Mouse (Mus musculus): Measurements from ENCODE around the gene Hsd17b14.
A peak's percentile ranks its signal among the peaks of the same experiment; 100 is the strongest.

Hsd17b14 gene

DNA sequence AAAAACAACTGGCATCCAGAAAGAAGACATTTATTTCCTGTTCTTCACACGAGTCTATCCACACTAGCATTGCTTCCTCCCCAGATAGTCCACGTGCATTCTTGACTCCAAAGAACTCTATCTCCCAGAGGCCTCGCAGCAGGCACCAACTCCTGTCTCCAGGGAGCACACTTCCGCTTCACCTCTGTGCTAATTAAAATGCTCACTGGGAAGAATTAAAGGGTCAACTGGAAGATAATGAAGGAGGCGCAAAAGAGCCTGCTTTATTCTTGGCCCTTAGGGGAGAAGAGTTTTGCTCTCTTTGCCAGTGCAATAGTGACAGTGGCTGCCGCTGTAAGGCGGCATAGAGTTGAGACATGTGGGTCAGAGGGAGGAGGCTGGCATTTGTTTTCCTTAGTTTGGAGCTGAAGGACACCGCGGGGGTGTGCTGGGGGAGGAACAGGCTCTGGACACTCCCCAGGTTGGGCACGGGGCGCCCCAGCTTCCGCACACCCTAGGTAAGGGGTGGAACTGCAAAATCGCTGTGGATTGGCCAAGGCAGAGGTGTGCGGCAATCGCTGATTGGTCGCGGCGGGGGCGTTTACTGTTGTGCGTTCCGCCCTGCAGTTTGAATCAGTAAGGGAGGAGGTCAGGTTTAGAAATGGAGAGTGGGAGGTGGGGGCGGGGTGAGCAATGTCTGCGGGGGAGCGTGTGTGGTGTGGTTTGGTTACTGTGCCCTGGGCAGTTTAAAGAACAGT lies 13.3 kb downstream of the Hsd17b14 start:
- H3K36me3 ChIP-seq (ENCODE audit: control insufficient read depth, insufficient read depth, low read length, poor library complexity, severe bottlenecking), result no peaks in the 10 kb centered on the region
- peak; percentile 91 for DNase-seq (ENCODE audit: low read depth, low spot score)
- H3K27me3 ChIP-seq (ENCODE audit: control insufficient read depth, insufficient read depth, low read length, poor library complexity, severe bottlenecking), result no peaks in the 10 kb centered on the region

- H3K27me3 ChIP-seq (ENCODE audit: control insufficient read depth, insufficient read depth, low read length, poor library complexity, severe bottlenecking), result no peaks in the 10 kb centered on the region
- no peaks in the 10 kb centered on the region for H3K36me3 ChIP-seq (ENCODE audit: control insufficient read depth, insufficient read depth, low read length, poor library complexity, severe bottlenecking)
- DNase-seq (ENCODE audit: low read depth, low spot score), result no peak
These were observed 14.1 kb downstream of the Hsd17b14 start for GRCm38 (mm10) chr7:45568601-45569473.

DNA sequence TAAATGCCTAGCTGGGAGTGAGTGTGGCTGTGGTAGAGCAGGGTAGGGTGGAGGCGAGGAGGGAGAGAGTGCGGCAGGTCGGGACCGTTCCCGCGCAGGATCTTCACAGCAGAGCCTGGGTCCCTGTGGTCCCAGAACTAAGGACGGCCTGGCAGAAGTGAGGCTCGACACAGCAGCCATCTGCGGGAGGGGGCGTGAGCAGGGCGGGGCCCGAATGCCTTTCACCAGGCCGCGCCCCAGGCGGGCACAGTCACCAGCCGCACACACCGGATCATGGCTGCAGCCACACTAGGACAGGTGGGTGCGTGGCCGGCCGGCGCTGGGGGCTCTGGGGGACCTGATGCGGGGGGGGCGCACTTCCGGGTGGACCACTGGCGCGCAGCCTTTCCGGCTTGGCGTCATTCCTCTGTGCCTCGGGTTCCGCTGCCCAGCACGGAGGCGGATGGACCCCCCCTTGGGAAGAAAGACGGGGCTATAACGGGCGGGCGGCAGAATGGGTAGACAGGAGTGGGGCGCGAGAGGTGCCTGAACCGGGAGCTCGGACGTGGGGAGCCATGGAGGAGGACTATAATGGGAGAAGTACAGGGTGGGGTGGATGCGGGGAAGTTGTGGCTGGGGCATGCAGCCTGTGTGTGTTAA lies 15.5 kb downstream of the Hsd17b14 start, which contains the start of gene Bcat2:
TSS of gene Bcat2 (plus strand) at position 51 of the 639 bp plus-strand sequence.
- Histone ChIP-seq H3K36me3 (ENCODE audit: control insufficient read depth, insufficient read depth, low read length, poor library complexity, severe bottlenecking) (no peaks in the 10 kb centered on the region), H3K27me3 (ENCODE audit: control insufficient read depth, insufficient read depth, low read length, poor library complexity, severe bottlenecking) (no peaks in the 10 kb centered on the region)
- DNase-seq (ENCODE audit: low read depth, low spot score), result peak; percentile 82

GRCm38 (mm10) chr7:45571966-45572365 lies 17.3 kb downstream of the Hsd17b14 start:
- Histone ChIP-seq H3K27me3 (ENCODE audit: control insufficient read depth, insufficient read depth, low read length, poor library complexity, severe bottlenecking) (no peaks in the 10 kb centered on the region), H3K36me3 (ENCODE audit: control insufficient read depth, insufficient read depth, low read length, poor library complexity, severe bottlenecking) (peaks cover 3% of the 10 kb centered on the region; the same call in 1 of the 2 replicates)
- DNase-seq (ENCODE audit: low read depth, low spot score), result no peak

- DNase-seq (ENCODE audit: low read depth, low spot score), result no peak
- H3K36me3 ChIP-seq (ENCODE audit: control insufficient read depth, insufficient read depth, low read length, poor library complexity, severe bottlenecking), result peaks cover 3% of the 10 kb centered on the region; the same call in 1 of the 2 replicates
- no peaks in the 10 kb centered on the region for H3K27me3 ChIP-seq (ENCODE audit: control insufficient read depth, insufficient read depth, low read length, poor library complexity, severe bottlenecking)
These were observed 19.3 kb downstream of the Hsd17b14 start for GRCm38 (mm10) chr7:45573954-45574353.

DNA sequence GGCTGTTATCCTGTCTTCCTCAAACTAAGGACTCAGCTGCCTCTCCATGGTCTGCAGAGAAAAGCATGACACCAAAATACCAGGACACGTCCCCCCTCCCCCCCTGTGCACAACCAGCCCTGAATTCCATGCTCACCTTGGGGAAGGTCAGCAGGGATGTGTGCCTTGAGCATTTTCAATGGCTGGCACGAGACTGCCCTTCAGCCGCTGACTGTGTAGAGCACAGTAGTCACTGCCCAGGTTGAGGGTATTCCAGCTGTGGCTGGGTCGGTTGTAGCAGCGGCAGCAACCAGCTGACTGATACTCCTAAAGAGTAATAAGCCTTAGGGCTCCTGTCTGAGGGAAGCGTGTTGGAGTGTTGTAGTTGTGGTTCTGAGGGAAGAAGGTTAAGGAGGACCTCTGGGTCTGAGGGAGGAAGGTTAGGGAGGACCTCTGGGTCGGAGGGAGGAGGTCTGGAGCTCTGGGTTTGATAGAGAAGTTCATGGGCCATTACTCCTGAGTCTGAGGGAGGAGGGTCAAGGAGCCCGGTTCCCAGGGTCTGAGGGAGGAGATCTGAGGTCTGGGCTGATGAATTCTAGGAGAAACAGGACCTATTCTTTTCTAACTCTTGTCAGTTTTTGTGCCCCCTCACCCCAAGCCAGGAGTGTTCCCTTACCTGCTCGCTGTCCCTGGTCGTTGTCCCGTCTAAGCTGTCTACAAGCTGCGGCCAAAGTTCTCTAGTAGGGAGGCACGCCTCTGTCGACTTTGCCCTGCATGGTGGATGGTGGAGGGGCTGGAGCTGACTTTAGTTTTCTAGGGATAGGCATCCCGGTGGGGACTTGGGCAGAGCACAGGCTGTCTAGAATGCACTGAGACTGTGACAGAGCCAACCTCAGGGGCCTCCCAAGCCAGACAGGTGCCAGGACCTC lies 20.0 kb downstream of the Hsd17b14 start:
- no peak for DNase-seq (ENCODE audit: low read depth, low spot score)
- Histone ChIP-seq H3K36me3 (ENCODE audit: control insufficient read depth, insufficient read depth, low read length, poor library complexity, severe bottlenecking) (peaks cover 3% of the 10 kb centered on the region; the same call in 1 of the 2 replicates), H3K27me3 (ENCODE audit: control insufficient read depth, insufficient read depth, low read length, poor library complexity, severe bottlenecking) (no peaks in the 10 kb centered on the region)

- no peak for DNase-seq (ENCODE audit: low read depth, low spot score)
- no peaks in the 10 kb centered on the region for H3K27me3 ChIP-seq (ENCODE audit: control insufficient read depth, insufficient read depth, low read length, poor library complexity, severe bottlenecking)
- H3K36me3 ChIP-seq (ENCODE audit: control insufficient read depth, insufficient read depth, low read length, poor library complexity, severe bottlenecking), result peaks cover 3% of the 10 kb centered on the region; the same call in 1 of the 2 replicates
These were observed 31.2 kb downstream of the Hsd17b14 start for GRCm38 (mm10) chr7:45585923-45586322.

DNA sequence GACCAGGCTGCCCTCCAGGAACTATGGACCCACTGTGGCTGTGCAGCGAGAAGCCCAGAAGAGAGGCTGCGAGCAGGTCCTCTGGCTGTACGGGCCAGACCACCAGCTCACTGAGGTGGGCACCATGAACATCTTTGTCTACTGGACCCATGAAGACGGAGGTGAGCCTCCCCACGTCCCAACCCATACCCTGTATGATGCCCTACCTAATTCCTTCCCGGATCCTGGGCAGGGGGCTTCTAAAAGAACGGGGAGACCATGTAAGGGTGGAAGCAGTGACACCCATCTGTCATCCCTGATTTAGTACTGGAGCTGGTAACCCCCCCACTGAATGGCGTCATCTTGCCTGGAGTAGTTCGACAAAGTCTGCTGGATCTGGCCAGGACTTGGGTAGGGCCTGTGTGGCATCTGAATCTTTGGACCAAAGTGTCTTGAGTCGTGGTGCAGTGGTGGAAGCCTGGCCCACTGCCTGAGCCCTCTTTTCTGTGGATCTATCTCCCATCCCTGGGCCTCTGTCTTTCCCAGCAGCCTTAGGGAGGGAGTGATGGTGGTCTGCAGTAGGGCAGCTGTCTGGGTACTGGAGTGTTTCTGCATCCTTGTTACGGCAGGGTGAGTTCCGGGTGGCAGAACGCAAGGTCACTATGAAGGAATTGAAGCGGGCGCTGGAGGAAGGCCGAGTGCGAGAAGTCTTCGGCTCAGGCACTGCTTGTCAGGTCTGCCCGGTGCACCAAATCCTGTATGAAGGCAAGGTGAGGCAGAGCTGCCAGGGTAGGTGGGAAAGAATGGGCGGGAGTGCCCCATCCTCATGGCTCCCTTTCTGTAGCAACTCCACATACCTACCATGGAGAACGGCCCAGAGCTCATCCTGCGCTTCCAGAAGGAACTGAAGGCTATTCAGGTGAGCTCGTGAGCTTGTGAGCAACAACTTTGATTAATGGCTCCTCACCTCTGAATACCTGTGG lies 33.2 kb downstream of the Hsd17b14 start:
- no peaks in the 10 kb centered on the region for H3K27me3 ChIP-seq (ENCODE audit: control insufficient read depth, insufficient read depth, low read length, poor library complexity, severe bottlenecking)
- no peak for DNase-seq (ENCODE audit: low read depth, low spot score)

DNA sequence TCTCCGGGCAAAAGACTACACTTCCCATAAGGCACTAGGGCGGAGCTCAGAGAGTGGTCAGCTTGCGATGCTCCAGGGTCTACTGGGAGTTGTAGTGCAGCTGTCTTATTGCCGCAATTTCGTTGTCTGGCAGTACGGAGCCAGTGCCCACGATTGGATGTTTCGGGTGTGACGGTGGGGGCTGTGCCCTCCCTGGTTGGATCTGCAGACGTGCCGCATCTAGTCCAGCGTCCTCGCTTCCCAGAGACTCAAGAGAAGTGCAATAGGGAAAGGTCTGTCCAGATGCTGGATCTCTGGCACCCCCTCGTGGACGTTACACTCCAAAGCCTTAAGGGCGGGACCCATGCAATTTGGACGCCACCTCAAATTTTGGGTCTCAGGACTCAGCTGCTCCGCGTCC lies 34.5 kb downstream of the Hsd17b14 start:
- DNase-seq (ENCODE audit: low read depth, low spot score), result peak; percentile 86
- no peaks in the 10 kb centered on the region for H3K27me3 ChIP-seq (ENCODE audit: control insufficient read depth, insufficient read depth, low read length, poor library complexity, severe bottlenecking)
- peaks cover 1% of the 10 kb centered on the region; the same call in 1 of the 2 replicates for H3K36me3 ChIP-seq (ENCODE audit: control insufficient read depth, insufficient read depth, low read length, poor library complexity, severe bottlenecking)

More for the DNA sequence above, 33.2 kb downstream of the Hsd17b14 start:
- H3K36me3 ChIP-seq (ENCODE audit: control insufficient read depth, insufficient read depth, low read length, poor library complexity, severe bottlenecking), result peaks cover 1% of the 10 kb centered on the region; the same call in 1 of the 2 replicates

DNA sequence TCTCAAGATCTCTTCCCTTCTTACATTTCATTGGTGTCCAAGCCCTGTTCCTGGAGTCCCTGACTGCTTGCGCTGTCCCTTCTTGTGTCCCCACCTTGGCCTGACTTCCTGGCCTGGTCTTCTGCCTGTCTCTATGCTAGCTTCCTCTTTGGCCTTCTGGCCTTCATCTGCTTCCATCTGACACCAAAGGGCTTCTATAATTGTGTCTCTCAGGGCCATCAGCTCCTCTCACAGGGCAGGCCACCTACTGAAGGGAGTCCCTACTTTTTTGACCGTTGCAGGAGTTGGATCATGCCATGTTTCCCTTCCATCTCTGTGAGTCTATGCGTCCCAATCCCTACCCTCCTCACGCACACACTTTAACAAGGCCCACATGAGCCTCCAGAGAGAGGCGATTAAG lies 35.2 kb downstream of the Hsd17b14 start:
- Histone ChIP-seq H3K27me3 (ENCODE audit: control insufficient read depth, insufficient read depth, low read length, poor library complexity, severe bottlenecking) (no peaks in the 10 kb centered on the region), H3K36me3 (ENCODE audit: control insufficient read depth, insufficient read depth, low read length, poor library complexity, severe bottlenecking) (peaks cover 1% of the 10 kb centered on the region; the same call in 1 of the 2 replicates)
- DNase-seq (ENCODE audit: low read depth, low spot score), result no peak

DNA sequence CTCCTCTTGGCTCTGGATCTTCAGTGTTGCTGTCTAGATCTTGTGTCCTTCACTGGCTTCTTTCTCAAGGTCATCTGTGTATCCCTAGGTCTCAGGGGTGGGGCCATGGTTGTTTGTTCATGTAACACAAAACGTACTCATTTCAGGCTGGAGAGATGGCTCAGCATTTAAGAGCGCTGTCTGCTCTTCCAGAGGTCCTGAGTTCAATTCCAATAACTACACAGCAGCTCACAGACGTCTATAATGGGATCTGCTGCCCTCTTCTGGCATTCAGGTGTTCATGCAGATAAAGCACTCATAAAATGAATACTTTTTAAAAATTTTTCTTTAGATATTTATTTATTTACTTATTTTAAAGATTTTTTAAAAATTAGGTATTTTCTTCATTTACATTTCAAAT lies 36.2 kb downstream of the Hsd17b14 start:
- Histone ChIP-seq H3K27me3 (ENCODE audit: control insufficient read depth, insufficient read depth, low read length, poor library complexity, severe bottlenecking) (no peaks in the 10 kb centered on the region), H3K36me3 (ENCODE audit: control insufficient read depth, insufficient read depth, low read length, poor library complexity, severe bottlenecking) (no peaks in the 10 kb centered on the region)
- peak; percentile 59 for DNase-seq (ENCODE audit: low read depth, low spot score)

- Histone ChIP-seq H3K27me3 (ENCODE audit: control insufficient read depth, insufficient read depth, low read length, poor library complexity, severe bottlenecking) (no peaks in the 10 kb centered on the region), H3K36me3 (ENCODE audit: control insufficient read depth, insufficient read depth, low read length, poor library complexity, severe bottlenecking) (no peaks in the 10 kb centered on the region)
- peak; percentile 90 for DNase-seq (ENCODE audit: low read depth, low spot score)
These were observed 37.2 kb downstream of the Hsd17b14 start for GRCm38 (mm10) chr7:45591880-45592279.

Measured in splenic B cell, adult 2 months (primary cell).